Mouse (Mus musculus): ENCODE data around the gene Polr2h.

DNA sequence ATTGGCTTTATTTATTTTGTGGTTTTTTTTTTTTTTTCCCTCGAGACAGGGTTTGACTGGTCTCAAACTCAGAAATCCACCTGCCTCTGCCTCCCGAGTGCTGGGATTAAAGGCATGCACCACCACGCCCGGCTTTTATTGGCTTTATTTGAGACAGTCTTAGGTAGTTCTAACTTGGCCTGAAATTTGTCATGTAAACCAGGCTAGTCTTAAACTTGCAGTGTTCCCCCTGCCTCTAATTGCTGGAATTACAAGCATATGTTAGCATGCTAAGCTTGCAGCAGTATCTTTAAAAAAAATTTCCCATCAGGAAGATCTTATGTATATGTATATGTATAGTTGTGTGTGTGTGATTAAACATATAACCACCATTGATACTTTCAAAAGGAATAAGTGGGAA is 40.8 kb upstream of the Polr2h start:
- TF ChIP-seq CEBPB (IDR thresholded peaks at IDR 0.05; ENCODE audit: insufficient read depth, poor library complexity, severe bottlenecking), result no peak
- no peak for TF ChIP-seq MAX (IDR thresholded peaks at IDR 0.05; ENCODE audit: low read depth)
- TF ChIP-seq TCF12 (IDR thresholded peaks at IDR 0.05; ENCODE audit: insufficient read depth, poor library complexity, severe bottlenecking), result no peak
- TF ChIP-seq MYOD1 (IDR thresholded peaks at IDR 0.05; ENCODE audit: control insufficient read depth in 1 of 3, insufficient read length in 2 of 3, low read depth in 2 of 3), result no peak
- no peak for TF ChIP-seq POLR2A (IDR thresholded peaks at IDR 0.05; ENCODE audit: insufficient read length, low read depth)

All from myocyte (in vitro differentiated cells).